Mouse (Mus musculus) gastrocnemius, adult 8-10 months (tissue): ENCODE measurements around the gene Als2cr12. TPM values are rescaled to one million over a fixed set of nuclear protein-coding genes. Genes with fewer than 3 reads are reported as not detected.
"Not testable (repeated sequence)": the region's sequence is repeated elsewhere in the genome, so short reads cannot be mapped to it uniquely, and the experiment has no call there.

Source experiments
- DNase-seq, 2 experiments: peaks; one replicate each; pipeline ENCODE4 v3.0.0; 2022; ENCODE audit warnings: low spot score in 2 of 2
- total RNA-seq, 4 experiments: library from RNA; stranded (reverse); gene quantifications; 2 replicates each; pipeline ENCODE4 v1.2.4; 2022

Als2cr12 gene
- total RNA-seq, 4 experiments from 2014 or later = not detected

DNA sequence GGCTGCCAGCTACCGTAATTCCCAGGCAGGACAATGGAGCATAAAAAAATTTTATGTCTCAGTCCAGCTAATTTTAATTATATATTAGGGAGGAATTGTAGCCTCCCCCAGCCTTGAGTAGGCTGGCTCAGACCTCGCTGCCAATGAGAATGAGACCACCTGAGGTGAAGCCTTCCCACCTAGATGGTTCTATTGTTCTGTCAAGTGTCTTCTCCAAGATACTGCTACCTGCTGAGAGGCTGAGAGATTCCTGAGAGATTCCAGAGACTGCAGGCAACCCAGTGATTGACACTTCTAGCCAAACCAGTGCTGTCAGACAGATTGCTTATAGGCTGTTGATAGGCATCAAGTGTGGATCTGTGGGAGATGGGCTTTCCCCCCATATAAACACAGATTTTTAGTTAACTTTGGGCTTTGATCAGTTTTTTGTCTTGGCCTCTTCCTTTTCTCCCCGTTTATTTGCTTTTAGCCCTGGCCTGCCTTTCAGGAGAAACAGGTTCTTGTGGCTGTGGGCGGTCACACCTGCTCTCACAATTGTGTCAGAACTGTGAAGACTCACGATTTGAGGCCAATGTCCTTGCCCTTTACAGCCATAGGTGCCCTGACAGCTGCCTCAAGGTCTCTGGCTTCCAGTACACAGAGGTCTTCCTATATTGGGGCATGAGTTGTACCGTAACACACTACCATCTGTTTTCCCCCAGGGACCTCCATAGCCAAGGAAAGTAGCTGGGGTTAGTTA is 5.6 kb downstream of the Als2cr12 start:
- DNase-seq = no peak

DNA sequence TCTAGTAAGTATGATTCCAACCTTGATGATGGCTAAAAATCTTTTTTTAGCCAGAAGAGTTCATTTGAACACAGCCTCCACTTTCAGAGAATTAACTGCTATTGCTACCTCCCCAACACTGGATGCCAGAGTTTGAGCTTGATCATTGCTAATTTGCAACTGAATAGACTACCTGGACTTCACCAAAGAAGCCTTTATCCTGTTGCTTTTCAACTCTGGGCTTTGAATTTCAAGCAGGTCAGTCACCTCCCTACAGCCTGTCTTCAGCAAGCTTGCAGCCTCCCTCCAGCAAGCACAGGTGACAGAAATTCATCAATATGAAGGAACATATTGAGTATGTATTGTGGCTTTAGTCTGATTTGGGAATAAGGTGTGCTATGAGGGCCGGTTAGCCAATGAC is 6.4 kb downstream of the Als2cr12 start:
- no peak for DNase-seq

DNA sequence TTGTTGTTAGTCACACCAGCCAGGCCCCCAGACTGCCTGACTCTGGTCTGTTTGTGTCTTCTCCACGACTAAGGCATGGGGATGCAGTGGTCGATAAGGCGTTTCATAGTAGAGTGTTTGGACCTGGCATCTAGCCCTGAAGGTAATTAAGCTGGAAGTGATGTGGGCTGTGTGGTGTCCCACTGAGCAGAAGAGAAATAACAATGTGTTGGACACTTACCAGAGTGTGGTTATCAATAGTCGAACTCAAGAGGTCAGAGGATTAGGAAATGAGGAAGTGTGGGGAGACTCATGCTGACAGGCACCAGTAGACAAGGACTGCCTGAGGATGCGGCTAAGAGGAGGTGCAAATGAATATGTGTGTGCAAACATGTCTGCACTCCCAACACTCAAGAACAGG is 17.4 kb downstream of the Als2cr12 start:
- DNase-seq = not testable (repeated sequence)

DNA sequence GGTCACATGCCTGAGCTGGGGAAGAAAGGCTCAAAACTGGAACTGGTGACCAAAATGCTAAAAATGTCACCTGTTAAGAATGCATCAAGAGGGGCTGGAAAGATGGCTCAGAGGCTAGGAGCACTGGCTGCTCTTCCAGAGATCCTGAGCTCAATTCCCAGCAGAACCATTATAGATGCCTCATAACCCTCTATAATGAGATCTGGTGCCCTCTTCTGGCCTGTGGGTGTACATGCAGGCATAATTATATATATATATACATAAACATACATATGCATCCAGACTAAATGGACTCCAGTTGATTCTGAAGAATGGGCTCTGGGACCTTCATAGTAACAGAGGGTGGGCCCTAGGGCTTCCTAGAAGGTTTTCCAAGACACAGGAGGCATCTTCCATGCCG is 18.2 kb downstream of the Als2cr12 start:
- no peak for DNase-seq

DNA sequence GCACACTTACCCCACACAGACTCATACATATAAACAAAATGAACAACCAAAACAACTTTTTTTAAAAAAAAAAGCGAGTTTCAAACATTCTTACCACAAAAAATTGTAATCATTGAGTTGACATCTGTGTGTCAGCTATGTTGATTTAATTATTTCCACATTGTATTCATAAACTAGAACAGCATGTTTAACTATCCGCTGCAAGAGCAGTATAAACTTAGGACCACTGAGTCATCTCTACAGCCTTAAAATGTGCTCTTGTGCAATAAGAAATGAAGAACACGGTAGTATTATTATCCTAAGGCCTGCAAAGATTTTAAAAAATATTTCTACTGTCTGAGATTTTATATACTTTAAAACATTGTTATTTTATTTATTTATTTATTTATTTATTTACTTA is 20.8 kb downstream of the Als2cr12 start:
- no peak for DNase-seq

DNA sequence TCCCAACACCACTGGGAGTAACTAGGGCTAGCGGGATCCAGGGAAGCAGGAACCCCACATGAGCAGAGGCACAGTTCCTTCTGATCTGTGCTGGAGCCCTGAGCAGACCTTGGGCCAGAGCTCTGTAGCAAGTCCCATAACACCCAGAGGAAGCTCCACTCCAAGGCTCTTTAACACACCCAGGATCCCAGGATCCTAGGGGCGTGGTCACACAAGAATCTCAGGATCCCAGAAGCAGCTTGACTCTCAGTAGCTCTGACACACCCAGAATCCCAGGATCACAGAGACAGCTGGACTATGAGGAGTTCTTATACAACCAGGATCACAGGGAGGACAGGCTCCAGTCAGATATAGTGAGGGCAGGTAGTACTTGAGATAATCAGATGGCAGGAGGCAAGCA is 23.7 kb downstream of the Als2cr12 start:
- no peak for DNase-seq

DNA sequence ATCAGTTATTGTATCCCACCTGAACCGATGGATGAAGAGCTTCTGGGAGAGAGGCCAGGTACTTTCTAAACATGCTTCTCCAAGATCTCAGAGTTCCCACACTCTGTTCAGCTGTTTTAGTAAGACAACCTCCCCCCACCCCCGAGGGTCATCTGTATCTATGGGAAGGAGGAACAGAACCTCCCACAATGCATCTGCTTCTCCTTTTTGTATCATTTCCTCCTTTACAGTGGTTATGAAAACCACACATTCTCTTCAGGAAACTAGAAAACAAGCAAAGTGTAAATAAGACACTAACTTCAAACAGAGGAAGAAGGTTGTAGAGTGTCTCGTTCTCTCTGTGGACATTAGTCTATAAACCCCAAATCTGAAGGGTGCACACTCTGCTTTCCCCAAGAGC is 26.2 kb downstream of the Als2cr12 start:
- not testable (repeated sequence) for DNase-seq

DNA sequence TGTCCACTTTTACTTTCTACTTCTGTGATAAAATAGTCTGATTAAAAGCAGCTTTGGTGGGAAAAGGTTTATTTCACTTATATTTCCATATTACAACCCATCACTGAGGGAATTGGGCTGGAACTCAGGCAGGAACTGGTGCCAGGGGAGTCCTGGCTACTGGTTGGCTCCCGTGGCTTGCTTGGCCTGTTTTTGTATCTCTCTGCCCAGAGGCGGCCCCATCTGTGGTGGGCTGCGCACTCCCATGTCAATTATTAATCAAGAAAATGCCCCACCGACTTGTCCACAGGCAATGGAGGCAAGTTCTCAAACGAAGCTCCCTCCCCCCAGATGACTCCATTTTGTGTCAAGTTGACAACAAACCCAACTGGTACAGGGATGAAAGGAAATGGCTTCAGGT is 27.6 kb downstream of the Als2cr12 start:
- DNase-seq = no peak

DNA sequence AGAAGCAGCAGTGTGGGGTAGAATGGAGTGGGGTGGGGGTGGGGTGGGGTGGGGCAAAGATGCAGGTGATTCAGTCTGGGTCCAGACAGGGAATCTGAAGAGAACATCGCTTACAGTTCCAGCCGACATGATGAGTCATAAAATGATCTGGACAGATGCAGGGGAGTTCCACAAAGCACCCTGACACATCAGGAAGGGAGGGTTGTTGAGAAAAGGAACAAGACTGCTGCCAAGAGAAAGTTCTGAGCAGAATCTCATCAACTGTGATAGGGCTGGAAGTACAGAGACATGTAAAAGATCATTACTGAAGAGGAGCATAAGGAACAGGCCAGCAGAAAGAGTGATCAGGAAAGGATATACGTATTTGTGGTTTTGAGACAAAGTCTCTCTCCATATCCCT is 32.4 kb downstream of the Als2cr12 start:
- DNase-seq = not testable (repeated sequence)

DNA sequence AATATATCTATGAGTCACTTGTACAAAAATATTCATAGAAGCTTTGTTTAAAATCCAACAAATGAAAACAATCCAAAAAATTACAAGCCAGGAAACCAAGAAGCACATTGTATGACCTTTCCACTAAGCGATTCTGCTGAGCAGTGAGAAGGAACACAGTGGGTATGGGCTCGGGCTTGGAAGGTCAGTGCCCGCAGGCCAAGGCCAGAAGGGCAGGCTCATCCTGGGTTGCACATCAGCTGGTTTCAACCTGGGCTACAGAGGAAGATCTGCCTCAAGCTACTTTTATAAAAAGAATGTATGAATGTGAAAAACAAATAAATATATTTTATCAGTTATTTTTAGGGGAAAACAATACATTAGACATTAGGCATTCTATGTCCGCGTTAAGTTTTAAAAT is 33.1 kb downstream of the Als2cr12 start:
- not testable (repeated sequence) for DNase-seq

DNA sequence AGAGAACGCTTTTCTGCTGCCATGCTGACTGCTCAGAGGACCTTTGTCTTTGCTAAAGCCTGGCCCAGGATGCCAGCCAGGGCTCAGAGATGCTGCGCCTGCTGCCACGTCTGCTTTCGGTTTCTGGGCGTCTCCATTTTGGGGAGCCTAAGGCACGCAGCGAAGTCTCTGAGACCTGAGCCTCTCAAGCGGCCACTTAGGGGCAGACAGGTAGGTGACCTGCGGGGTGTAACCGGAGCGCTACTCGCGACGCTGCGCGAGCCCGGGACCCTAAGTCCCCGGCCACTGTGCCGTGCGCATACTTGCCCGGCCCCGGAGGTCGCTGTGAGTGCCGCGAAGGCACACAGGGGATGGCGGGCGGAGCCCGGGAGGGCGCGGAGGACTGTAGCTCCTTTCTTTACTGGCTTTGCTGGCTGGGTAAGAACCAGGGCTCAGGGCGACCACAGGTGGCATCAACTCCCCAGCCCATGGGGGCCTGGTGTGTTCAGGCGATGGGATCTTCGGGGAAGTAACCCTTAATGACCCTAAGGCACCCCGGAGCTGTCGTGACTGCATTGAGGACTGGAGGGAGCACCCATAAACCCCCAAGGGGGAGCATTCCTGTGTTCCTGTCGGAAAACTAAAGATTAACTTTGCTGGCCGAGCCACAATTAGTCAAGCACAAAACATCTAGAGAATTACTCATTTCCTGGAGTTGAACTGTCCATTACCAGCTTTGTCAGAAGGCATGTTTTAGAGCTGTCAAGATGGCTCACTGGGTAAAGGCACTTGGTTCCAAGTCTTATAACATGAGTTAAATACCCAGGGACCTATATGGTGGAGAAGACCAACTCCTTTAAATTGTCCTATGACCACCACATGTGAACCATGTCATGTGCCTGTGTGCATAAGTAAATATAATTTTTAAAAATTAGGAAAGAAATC is 43.0 kb downstream of the Als2cr12 start:
- peak; percentile 24 to 40 for DNase-seq

DNA sequence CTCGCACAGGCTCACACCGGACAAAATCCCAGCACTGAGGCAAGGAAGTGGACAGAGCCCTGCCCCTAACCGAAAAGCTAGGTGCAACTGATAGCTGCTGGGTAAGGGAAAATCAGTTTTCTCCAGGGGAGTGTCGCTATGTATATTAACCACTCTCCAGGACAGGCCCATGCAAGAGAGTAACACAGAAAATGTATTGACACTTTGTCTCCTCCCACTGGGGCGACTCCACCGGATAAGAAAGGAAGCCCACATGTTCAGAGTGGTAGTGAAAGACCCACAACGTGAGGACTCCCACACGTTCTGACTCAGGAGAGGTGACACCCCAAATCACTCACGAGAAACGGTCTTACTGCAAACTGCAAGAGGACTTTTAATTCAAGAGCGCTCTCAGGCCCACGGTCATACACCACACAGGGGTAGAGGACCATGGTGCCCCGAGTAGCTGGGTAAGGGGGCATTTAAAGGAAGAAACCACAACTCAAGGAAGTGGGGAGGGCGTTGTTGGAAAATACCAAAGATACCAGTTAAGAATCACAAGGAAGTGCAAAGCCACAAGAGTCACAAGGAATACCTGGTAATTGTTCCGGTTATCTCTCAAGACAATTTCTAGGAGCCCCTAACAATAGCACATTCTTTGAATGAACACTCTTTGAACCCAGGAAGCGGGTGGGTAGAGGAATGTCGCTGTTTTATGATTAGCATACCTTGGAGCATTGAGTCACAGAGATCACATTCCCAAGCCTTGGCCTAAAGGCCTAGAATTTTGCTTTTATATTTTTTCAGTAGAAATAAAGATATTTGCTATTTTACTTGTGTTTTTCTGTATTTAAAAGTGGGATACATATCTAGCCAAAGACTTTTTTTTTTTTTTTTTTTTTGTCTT is 44.0 kb downstream of the Als2cr12 start:
- not testable (repeated sequence) for DNase-seq

DNA sequence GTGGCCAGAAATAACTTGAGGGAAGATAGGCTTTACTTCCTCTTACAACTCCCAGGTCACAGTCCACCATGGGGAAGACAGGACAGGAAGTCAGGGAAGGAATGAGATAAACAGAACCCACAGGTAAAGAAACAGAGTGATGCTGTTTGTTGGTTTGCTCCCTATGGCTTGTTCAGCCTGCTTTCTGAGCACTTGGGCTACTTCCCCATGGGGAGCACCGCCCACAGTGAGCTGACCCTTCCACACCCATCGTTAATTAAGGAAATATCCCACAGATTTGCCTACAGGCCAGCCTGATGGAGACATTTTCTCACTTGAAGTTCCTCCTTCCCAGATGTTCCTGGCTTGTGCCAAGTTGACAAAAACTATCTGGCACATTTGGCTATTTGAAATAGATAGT is 66.9 kb downstream of the Als2cr12 start:
- DNase-seq = not testable (repeated sequence)

DNA sequence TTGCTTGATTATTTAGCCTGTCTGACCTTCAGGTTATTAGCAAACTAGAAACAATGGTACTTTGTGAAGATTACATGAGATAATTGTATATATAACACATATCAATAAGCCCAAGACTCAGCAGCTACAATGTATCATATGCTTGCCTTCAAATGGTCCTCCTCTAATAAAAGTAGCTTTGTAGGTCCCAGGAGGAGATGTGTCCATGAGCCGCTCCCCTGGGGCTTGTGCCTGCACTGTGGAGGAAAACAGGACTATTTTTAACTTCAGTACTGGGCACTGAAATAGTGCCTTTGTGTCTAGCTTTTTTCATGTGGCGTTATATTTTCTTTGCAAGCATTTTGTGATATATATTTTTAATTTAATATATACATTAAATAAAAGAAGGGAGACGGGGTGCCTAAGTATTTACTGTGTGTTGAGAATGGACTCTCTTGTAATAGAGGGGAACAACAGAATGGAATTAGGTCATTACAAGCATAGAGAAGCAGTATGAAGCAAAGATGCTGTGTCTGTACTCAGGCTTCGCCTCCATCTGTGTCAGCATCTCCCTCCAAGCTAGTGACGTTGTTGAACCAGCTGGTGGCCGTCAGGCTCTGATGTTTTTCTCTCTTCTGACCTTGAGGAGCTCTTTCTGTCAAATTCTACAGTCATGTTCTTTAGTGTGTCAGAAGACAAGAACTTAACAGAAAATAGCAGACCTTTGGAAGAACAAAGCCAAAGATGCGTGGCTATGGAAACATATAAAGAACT is 73.6 kb downstream of the Als2cr12 start:
- DNase-seq = no peak

DNA sequence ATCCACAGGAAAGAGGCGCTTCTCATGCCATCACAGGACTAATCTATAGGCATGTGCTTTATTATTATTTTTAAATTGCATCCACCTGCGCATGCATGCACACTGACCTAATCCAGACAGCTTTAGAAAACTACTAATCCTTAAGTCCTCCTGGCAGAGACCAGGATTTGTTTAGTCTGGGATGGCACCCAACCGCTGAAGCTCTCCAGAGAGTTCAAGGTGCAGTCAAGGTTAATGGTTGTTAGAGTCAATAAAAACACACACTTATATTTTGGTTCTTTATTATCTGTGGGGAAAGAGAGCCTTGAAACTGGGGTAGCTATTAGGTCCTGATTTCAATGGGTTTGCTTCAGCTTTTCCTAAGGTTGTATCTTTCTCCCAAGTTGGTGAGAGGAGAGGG is 74.5 kb downstream of the Als2cr12 start:
- DNase-seq = no peak

DNA sequence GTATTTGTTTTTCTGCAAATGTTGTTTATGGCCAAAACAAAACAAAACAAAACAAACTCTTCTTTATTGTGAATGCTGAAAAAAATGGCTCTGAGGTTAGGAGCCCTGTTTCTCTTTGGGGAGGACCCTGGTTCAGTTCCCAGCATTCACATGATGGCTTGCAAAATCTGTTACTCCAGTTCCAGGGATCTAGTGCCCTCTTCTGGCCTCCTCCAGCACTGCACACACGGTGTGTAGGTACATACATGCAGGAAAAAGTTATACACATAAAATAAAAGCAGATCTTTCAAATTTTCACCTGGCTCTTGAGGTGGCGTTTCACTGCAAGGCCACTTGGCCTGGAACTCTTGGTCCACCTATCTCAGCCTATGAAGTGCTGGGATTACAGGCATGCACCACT is 77.0 kb downstream of the Als2cr12 start:
- DNase-seq = no peak

DNA sequence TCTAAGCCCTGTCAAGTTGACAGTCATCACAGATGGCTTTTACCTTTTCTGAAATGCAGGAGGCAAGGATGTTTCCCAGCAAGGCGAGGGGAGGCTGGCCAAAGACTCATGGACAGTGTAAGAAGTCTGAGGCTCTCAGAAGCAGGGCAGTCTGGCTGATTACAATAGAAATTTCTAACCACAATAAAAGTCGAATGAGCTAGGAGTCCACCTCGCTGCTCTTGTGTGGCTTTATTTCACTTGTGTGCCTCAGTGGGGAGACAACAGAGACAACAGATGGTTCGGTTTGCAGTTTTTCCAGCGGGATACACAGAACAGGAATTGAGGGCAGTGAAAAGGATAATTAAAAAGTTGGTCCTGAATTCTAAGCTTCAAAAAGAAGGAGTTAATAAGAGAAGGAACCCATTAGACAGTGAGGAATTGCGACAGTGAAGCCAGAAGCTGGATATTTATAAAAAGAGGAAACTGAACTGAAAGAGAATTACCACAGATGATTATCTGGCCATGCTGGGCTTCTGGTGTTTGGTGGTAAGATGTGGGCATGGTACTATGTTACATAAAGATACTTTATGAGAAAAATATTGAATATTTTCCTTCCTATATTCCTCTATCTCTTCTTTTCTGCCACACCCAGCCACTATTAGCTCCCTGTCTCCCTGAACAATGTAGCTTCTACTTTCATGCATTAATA is 77.7 kb downstream of the Als2cr12 start:
- DNase-seq = no peak

DNA sequence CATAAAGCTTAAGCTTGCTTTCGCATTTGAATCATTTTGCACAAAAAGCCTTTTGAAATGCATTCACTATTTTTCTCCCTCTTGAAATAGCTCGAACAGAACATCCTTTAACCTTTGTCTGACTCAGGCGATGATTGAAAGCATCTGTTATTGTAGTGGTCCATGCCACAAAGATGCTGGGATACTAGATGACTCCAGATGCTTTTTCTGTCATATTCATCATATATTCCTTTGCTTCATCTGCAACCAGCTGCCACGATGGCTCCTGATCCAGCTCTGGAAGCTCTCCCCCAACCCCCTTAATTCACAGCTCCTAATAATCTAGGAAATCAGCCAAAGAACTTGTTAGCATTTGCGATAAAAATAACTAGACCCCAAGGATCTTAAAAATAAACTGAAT is 78.7 kb downstream of the Als2cr12 start:
- no peak for DNase-seq

DNA sequence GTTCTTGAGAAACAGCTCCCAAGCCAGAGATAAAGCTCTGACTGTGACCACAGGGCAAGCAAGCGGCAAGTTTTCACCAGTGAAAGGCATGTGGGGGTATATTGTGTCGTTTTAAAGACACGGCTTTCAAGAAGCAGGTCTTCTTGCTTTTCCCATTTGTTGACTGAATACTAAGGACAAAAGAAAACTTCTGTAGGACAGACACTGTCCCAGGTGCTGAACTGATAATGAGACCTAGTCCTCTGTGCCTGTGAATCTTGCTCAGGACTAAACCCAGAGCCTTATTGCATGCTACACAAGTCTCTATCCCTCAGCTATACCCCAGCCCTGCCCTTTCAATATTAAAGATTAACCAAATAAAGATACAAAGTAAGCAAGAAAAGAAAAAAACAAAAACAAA is 79.6 kb downstream of the Als2cr12 start:
- DNase-seq = no peak

DNA sequence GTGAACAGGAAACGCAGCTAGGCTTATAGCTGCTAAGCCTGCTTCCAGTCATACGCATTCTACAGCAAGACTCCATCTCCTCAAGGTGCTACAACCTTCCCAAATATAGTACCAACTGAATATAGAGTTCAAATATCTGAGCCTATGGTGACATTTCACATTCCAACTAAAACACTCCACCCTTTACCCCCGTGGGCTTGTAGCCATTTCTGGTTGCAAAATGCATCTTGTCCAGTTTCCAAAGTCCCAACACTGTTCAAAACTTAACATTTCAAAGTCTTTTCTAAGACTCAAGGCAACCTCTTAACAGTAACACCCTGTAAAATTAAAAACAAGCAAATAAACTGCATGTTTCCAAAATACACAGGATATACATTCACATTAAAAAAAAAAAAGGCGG is 80.6 kb downstream of the Als2cr12 start:
- DNase-seq = no peak
